Comparison of ENCODE assay signal across 8 mouse cellular contexts in genomic region chr4:115737551-115738041, GRCm38 (mm10). TPM values are rescaled to one million over a fixed set of nuclear protein-coding genes. Genes with fewer than 3 reads are reported as not detected.
DNase-seq lines count a peak whose midpoint lies in the region; ATAC-seq and TF ChIP-seq lines count a peak whose summit lies in the region.

Efcab14 (plus strand) TSS chr4:115737744.

- H3K27me3 ChIP-seq in Patski: no peaks in the 10 kb centered on the region
- 0 out of 2 replicates have a peak, but pooled peaks cover 14% of the 10 kb centered on the region for H3K27me3 ChIP-seq in hindbrain, embryonic 13.5 days

- POLR2A ChIA-PET in Patski (lab: Charles Lee): interaction anchor here (0.9 kb wide), 1 partner anchor 47 kb away, joined by 3 read pairs; the partner anchor contains the start of gene Atpaf1

- in situ Hi-C loops in Patski (cut with MboI; ENCODE audit: low pct_unique_long_range_greater_than_20kb): no loop called here

- peak within 1 kb of the TSS; percentile 83 for H3K4me2 ChIP-seq in hindbrain, embryonic 13.5 days

- peak within 1 kb of the TSS; percentile 91 for H3K27ac ChIP-seq in hindbrain, embryonic 13.5 days

- CTCF ChIA-PET in Patski (lab: Charles Lee): interaction anchor here (0.9 to 1.9 kb wide), 7 partner anchors 9 to 243 kb away, joined by 3 to 5 read pairs (median 3); partner anchors contain the start of gene Atpaf1

- TF ChIP-seq CTCF in Patski (IDR thresholded peaks at IDR 0.05): peak; percentile 77

- peak; percentile 70 for DNase-seq in Patski (ENCODE audit: low read depth, low spot score)
- peak; percentile 99 for DNase-seq in cerebellum, postnatal 14 days
- peak; percentile 91 to 95 for DNase-seq in frontal cortex, postnatal 14 days (ENCODE audit: low spot score in 2 of 2)
- DNase-seq in layer of hippocampus, postnatal 25 days (ENCODE audit: extremely low spot score in 1 of 2, low spot score in 1 of 2): peak; percentile 95 to 96
- DNase-seq in lung, postnatal 25 days (ENCODE audit: low spot score): peak; percentile 98
- DNase-seq in retina, embryonic 14.5 days (ENCODE audit: low spot score): peak; percentile 98
- peak; percentile 96 for DNase-seq in thymus, postnatal 4 days

- H3K4me3 ChIP-seq in hindbrain, embryonic 13.5 days: peak within 1 kb of the TSS; percentile 76

- ATAC-seq in Patski: peak; percentile 100
- peak; percentile 100 for ATAC-seq in hindbrain, embryonic 13.5 days (ENCODE audit: low FRiP score)

- H3K36me3 ChIP-seq in hindbrain, embryonic 13.5 days: peaks cover 23% of the 10 kb centered on the region

- H3K4me1 ChIP-seq in hindbrain, embryonic 13.5 days (replicated peaks): peaks cover 21% of the 10 kb centered on the region

- peak within 1 kb of the TSS; percentile 89 for H3K9ac ChIP-seq in hindbrain, embryonic 13.5 days

- H3K9me3 ChIP-seq in hindbrain, embryonic 13.5 days: no peaks in the 10 kb centered on the region

- WGBS in hindbrain, embryonic 13.5 days: 0% methylated on average over 45 of the region's 45 CpGs

RNA-seq across cellular contexts. Expression of gene Efcab14, which starts in this region (rescaled TPM):
- 38.9 TPM for polyA plus RNA-seq in Patski (2021)
- 20.6 and 21.3 TPM in 2 replicates for polyA plus RNA-seq in hindbrain, embryonic 13.5 days (2015; fragmentation: Nextera tagmentation; extraction: Ambion mirVana)
- 10 to 100 TPM; 49.8 to 50.8 TPM for total RNA-seq in layer of hippocampus, postnatal 25 days (2021)

Comparison
In these comparisons a context has a peak if more than half of its experiments do, and no peak if none do; other contexts are left out.
1. Peak in every context shown above with its lines: DNase-seq, ATAC-seq, H3K4me3 ChIP-seq and H3K27ac ChIP-seq.